Mouse (Mus musculus) testis, adult 2 months (tissue): Measurements from ENCODE around the gene Lin7a.

Experiments
- CTCF ChIP-seq: fragments of 200-500 bp; IDR thresholded peaks from 2 replicates; pipeline ENCODE4 v1.5.1; 2012; ENCODE audit warnings: low read depth, mild to moderate bottlenecking, inconsistent platforms, low read length, moderate library complexity; ENCODE audit not compliant: control insufficient read depth, insufficient read depth, insufficient replicate concordance
- POLR2A ChIP-seq: fragments of 200-500 bp; IDR thresholded peaks from 2 replicates; pipeline ENCODE4 v1.6.1; 2012; ENCODE audit warnings: low read depth, mild to moderate bottlenecking, inconsistent platforms, low read length, moderate library complexity; ENCODE audit not compliant: control insufficient read depth

DNA sequence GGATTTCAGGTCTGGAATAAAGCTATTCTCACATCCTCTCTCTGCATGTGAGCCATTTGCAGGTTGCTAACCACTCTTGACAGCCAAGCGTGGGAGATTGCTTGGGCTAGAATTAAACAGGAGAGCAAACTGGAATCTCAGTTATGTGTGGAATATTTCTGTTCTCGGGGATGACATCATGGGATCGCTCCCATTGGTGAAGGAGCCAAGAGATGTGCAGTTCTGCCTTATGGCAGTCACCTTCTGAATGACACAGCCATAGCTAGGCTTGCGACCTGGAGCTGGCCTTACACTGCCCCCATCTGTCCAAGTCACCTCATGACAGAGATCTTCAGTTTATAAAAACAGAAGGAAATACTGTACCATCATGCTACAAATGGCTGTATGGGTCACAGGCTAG is 118.0 kb downstream of the Lin7a start:
- peak; percentile 56; the same call in 1 of the 2 replicates for TF ChIP-seq CTCF
- no peak for TF ChIP-seq POLR2A
